Mouse (Mus musculus): ENCODE measurements around the gene Isy1.

Isy1 gene

GRCm38 (mm10) chr6:87802462-87802861 lies 36.1 kb downstream of the Isy1 start:
- DNase-seq: no peak

- no peak for DNase-seq
These were observed 39.0 kb downstream of the Isy1 start for GRCm38 (mm10) chr6:87799576-87799975.

- no peak for DNase-seq
These were observed 41.3 kb downstream of the Isy1 start for GRCm38 (mm10) chr6:87797321-87797720.

- DNase-seq: no peak
These were observed 42.2 kb downstream of the Isy1 start for GRCm38 (mm10) chr6:87796251-87796880.

- peak; percentile 75 for DNase-seq
These were observed 43.0 kb downstream of the Isy1 start for GRCm38 (mm10) chr6:87795385-87796150.

GRCm38 (mm10) chr6:87793821-87794510 lies 44.6 kb downstream of the Isy1 start:
- DNase-seq: peak; percentile 84

- peak; percentile 61 for DNase-seq
These were observed 46.8 kb downstream of the Isy1 start for GRCm38 (mm10) chr6:87791826-87792225.

GRCm38 (mm10) chr6:87790779-87791480 lies 47.7 kb downstream of the Isy1 start:
- peak; percentile 53 for DNase-seq

- no peak for DNase-seq
These were observed 48.8 kb downstream of the Isy1 start for GRCm38 (mm10) chr6:87789791-87790190.

GRCm38 (mm10) chr6:87788896-87789587 lies 49.6 kb downstream of the Isy1 start:
- no peak for DNase-seq

- no peak for DNase-seq
These were observed 50.2 kb downstream of the Isy1 start for GRCm38 (mm10) chr6:87788266-87788895.

GRCm38 (mm10) chr6:87787108-87787890 lies 51.3 kb downstream of the Isy1 start:
- DNase-seq: no peak

GRCm38 (mm10) chr6:87786621-87787020 lies 52.0 kb downstream of the Isy1 start:
- no peak for DNase-seq

- DNase-seq: no peak
These were observed 54.6 kb downstream of the Isy1 start for GRCm38 (mm10) chr6:87784033-87784432.

GRCm38 (mm10) chr6:87780546-87781301 lies 57.9 kb downstream of the Isy1 start:
- DNase-seq: no peak

GRCm38 (mm10) chr6:87779174-87780165 lies 59.1 kb downstream of the Isy1 start:
- no peak for DNase-seq

- no peak for DNase-seq
These were observed 60.1 kb downstream of the Isy1 start for GRCm38 (mm10) chr6:87778294-87779173.

- no peak for DNase-seq
These were observed 60.8 kb downstream of the Isy1 start, which contains the start of gene Gp9 for GRCm38 (mm10) chr6:87777842-87778241. Gp9 (plus strand) TSS chr6:87778072.

Data from cerebellum, adult 11-12 months (tissue).